Mouse (Mus musculus) gastrocnemius, postnatal 4 days (tissue): ENCODE results near the gene Sorcs1. TPM values are rescaled to one million over a fixed set of nuclear protein-coding genes. Genes with fewer than 3 reads are reported as not detected.

Source experiments
- DNase-seq, 2 experiments: peaks; one replicate each; pipeline ENCODE4 v3.0.0; 2021 to 2022; ENCODE audit warnings: low spot score in 2 of 2, mixed read lengths in 2 of 2
- total RNA-seq, 2 experiments: library from RNA; stranded (reverse); gene quantifications; 2 replicates each; pipeline ENCODE4 v1.2.3; 2021

Sorcs1 gene
- total RNA-seq, 2 experiments from 2014 or later = 1.6 to 2.4 TPM

DNA sequence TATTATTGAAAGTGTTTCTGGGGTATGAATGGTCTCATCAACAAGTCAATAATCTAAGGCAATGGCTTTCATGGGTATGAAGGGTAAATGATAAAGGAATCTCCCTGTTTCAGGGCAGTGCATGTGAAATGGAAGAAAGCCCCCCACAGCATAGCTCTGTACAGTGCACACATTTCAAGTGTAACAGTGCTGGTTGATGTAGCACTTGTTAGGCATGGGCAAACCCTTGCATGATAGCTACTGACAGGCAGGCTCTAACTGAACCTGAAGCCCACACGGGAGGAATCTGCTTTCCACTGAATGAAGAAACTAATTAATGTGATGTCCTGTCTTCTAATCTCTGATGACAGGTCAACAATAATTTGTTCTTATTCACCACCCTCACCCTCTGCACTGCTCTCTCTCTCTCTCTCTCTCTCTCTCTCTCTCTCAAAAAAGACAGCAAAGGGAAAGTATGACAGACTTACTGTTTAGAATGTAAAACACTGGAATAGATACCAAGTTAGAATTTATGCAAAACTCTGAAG, 108.7 kb downstream of the Sorcs1 start:
- no peak for DNase-seq

DNA sequence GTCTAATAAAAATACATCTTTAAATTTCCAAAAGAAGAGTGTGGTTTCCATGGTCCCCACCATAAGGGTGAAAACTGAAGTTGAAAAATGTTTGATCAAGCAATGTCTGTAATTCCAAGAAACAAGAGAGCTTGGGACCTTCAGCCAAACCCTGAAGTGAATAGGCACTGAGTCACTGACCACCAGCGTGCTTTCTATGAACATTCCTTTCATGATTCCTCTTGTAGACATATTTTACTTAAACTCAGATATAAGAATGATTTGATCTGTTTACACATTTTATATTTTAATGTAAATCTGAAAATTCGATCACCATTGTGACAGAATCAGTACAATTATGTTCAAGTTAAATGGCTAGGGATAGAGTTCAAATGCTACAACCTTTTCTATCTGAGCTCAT, 112.1 kb downstream of the Sorcs1 start:
- DNase-seq = no peak

DNA sequence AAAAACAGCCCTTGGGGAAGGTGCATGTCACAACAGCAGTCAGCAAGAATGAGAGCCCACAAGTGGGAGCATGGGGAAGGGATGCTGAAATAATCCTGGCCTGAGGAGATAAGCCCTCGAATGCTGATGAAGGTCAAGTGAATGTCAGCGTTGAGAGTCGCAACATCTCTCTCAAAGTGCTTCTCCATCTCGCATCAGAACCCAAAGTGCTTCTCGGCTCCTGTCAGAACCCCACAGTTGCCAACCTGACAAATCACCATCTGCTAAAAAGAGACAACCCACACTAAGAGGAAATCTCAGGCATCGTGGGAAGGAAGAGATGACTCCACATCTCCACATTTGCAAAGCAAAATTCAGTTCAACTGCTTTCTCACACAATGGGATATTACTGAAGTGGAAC, 119.7 kb downstream of the Sorcs1 start:
- DNase-seq = no peak

DNA sequence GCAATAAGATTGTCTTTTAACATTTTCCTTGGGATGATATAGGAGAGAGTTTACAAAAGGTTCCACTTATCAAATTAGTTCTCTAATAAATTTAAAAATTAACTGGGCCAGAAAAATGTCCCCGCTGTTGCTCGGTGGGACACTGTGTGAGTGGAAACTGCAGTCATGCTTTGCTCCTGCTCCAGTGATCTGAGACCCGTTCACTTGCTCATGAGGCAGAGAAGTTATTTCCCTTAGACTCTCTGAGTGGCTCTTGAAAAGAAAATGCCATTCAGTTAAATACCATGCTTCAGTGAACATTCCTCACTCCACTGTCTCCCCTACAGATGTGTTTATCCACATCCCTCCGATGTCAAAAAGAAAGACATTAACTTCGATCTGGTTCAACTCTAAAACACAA, 144.4 kb downstream of the Sorcs1 start:
- no peak for DNase-seq

DNA sequence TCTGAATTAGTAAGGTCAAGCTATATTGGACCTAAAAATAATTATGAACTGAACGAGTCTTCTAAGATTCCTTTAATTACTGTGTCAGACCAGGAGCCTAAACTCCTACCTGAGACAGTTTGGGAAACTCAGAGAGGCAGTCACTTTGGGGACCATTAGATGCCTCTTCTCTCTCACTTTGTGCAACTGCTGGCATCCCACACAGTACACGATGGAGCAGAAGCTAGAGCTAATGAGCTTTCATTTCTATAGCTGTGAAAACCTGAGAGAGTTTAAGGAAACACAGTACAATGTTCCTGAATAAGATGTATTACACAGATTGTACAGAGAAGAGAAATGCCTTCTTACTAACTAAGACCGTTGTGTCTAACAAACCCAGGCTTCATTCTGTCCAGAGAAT, 150.6 kb downstream of the Sorcs1 start:
- DNase-seq = no peak

DNA sequence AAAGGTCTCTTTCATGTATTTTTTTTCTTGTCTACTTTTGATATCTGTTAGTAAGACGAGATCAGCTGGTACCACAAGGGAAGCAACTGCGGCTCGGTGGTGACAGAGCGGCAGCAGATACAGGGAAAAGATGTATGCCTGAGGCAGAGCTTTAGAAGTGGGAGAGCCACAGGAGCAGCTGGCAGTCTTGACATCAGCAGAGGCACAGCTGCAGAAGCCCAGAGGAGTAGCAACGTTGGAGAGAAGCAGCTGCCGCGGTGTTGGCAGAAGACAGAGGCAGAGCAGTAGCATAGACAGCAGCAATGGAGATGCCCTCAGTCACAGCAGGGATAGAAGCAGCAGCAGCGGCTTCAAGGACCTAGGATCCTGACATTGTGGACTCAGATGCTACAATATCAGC, 152.4 kb downstream of the Sorcs1 start:
- peak in 1 of 2 experiments; percentile 16 for DNase-seq

DNA sequence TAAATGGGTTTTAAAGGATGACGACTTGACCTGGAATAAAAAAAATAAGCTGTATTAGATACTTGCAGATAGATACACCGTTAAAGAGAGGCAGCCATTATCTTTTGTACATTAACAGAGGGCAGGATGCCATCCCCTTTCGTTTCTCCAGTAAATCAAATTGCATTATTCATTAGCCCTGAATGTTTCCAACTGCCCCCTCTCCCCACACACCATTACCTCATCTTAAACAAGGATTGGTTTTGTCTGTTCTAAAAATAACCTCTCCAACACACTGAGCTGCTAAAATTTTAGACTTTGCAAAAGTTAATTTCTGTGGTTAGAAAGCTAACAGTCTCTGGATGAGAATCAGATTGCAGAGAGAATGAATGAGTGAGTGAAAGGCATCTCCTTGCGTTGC, 156.5 kb downstream of the Sorcs1 start:
- DNase-seq = no peak

DNA sequence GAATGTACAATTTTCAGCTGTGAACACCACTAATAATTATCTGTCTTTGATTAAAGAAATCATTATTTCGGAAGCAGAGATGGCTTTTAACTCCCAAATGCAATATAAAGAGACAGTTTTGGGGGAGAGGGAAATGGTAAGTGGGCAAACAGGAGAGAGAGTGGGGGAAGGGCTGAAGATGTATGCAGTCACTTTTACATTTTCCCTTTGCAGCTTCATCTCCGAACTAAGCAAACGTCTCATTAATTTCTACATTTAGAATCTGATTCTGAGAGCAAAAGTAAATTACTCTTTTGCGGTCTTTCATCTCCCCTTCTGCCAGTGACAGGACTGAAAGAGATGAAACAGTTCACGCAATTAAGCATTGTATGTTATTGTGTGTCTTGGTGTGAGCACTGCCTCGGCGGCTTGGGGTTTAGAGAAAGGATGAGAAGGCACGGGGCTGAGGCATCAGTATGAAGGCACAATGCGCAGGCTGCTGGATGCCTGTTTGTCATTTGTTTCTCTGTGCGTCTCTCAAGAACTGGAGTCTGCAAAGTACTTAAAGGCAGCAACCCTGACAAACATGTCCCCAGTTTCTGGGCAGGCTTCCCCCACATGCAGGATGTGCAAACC, 163.3 kb downstream of the Sorcs1 start:
- DNase-seq = no peak

DNA sequence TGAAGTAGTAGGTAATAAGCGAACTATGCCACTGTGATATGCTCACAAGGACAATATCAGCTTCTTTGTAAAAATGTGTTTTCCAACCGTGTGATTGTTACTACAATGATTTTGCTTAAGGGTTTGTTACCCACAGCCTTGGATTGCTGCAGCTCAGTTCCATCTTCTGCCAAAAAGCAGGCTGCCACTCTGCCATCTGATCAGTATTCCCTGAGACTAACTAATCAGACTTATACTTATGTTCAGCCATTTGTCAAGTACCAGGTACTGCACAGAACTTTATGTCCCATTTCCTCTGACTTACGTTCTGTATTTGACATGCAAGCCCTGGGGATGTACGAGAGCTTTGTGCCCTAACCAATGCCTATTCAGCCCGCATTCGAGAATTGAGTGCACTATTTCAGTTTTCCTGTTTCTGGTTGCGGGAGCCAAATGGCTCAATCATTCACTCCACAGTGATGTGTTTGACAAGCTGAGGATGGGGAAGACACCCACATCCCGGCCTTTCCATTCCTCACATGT, 164.1 kb downstream of the Sorcs1 start:
- DNase-seq = no peak

DNA sequence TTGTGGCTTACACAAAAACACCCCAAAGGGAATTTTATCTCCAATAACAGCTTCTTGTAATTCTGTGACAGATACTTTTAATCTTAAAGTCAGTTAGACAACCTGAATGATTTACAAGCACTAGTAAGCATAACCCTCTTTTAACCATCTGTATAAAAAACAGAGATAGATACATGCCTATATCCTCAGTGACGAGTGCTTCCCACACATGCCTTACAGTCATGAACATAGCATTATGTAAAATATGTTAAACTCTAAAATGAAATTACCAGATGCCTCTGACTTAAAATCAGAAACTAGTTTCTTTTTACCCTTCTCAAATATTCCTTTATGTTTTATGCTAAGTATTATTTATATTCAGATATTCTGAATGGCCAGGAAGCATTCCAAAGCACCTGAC, 175.6 kb downstream of the Sorcs1 start:
- DNase-seq = no peak

DNA sequence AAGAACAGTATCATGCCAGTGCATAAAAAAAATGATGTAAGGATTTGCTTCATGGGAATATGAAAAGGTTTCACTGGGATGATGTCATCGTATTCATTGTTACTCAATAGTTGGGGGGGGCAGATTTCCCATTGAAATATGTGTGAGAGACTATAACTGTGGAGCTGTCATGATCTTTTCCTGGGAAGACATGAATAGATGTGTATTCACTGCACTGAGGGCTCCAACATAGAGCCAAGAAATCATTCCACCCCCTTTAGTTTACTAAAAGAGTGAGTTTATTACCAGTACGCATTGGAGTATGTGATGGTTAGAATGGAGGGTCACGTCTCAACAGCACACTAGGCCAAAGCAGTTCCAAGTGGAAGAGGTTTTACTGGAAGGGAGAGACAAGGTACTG, 187.3 kb downstream of the Sorcs1 start:
- DNase-seq = no peak

DNA sequence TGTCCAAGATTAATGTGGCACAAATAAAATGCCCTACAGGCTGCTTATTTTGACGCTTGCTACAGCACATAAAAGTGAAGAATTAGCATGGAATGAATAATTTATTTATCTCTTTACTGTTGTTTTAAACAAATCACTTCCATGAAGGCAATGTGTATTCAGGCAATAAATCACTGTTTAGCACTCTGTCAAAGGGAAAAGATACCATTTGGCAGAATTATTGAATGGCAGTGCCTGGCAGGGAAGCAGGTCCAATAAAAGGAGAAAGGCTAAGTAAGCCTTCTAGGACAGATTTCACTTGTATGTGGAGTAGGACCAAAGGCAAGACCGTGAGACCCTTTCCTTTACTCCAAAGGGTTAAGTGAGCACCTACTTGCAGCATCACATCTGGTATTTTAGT, 187.7 kb downstream of the Sorcs1 start:
- no peak for DNase-seq

DNA sequence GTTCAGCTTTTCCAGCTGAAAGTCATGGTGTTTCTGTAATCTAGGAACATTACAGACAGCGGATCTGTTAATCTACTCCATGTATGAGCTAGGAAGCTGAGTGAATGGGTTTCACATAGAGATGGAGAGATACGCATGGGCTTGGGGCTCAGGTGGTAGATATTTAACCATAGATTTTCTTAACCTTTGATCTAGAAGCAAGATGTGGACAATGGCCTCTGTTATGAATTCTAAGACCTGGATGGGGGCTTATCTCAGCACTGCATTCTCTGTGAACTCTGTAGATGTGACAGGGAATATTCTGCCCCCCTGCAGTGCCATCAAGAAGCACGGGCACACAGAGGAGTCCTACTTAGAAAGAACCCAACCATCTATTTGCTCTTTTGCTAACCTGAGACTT, 188.7 kb downstream of the Sorcs1 start:
- DNase-seq = no peak

DNA sequence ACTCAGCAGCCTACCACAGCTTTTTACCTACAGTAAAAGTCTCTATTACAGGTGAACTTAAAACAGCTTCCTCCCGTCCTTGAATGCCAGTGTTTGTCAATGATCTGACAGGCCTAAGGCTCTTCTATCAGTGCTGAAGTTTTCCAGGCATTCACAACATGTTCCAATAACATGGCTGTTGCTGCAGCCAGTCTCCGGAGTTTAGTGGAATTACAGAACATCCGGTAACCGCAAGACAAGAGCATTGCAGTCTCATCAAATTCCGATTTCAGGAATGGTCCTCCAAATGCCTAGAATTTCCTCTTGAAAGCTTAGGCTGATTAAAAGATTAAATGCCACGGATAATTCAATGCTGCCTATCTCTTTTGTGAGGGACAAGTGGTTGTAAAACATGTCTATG, 190.0 kb downstream of the Sorcs1 start:
- no peak for DNase-seq

DNA sequence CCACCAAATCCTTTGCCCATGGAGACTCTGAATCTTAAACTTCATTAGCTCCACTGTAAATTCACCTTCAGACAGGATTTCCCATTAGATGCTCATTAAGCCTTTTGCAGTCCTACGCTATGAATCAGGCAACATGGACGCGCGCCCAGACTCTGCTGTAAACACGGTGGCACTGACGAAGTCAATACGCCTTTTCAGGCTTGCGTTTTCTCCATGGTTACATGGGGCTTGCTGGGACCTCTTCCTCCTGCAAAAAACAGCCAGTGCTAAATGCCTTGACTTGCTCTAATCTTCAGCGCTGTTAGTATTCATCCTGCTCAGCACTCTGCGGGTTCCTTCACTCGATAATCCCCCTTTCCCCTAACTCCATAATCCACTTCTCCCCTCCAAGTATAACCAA, 190.7 kb downstream of the Sorcs1 start:
- no peak for DNase-seq

DNA sequence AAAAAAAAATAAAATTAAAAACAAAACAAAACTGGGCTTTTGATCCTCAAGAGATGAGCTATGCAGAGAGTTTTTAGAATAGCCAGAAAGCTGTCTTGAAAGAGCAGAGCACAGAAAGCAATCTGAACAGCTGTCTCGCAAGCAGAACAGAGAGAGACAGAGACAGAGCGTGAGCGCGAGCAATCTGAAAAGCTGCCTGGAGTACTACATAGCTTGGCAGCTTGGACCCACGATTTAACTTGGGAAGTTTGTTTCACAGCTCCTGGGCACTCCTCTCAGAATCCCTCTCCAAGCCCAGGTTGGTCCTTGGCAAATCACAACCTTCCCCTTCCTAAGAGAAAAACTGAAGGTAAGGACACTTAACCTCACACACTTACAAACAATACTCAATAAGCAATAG, 192.1 kb downstream of the Sorcs1 start:
- no peak for DNase-seq

DNA sequence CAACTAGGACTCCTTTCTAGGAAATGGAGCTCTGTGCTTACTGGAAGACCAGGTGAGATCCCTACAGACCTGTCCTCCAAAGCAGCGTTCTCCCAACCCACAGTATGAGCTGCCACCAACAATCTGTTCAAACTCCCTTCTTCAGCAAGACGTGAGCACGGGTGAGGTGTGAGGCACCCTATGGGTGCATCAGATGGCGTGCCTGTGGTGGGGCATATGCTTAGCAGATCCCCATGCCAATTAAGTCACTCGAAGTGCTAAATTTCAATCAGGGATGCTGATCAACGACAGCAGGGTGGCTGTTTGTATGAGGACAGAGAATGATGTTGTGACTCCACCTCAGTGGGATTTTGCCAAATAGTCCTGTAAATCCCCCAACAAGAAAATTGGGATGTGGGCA, 201.7 kb downstream of the Sorcs1 start:
- no peak for DNase-seq

DNA sequence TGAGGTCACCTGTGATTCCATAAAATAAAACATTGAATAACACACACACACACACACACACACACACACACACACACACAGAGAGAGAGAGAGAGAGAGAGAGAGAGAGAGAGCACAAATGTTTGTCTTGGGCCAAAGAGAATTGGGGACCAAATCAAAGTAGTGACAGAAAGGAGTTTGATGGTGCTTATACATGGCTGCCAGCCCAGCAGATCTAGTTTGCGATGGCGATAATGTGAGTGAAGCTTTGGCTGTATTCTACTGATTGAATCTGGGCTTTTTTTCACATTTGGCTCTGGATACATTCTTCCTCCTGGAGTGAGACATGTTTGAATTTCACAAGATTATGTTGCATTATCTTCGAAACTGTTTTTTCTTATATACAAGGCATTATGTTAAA, 209.9 kb downstream of the Sorcs1 start:
- DNase-seq = no peak

DNA sequence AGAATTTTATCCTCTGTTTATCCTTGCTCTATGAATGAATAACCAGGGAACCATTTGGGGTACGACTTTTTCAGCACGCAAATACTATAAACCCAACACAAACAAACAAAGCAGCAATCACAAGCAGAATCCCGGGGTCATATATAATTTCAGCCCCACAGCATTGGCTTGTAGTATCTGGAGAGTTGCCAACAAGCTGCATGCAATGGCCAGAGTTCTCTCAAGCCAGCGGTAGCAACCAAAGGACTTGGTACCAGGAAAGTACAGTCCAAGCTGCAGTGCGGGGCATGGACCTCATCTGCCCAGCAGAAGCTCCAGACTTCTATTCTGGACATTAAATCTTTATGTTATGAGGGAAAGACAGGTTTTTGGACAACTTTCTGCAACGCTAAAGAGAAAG, 213.6 kb downstream of the Sorcs1 start:
- DNase-seq = no peak

DNA sequence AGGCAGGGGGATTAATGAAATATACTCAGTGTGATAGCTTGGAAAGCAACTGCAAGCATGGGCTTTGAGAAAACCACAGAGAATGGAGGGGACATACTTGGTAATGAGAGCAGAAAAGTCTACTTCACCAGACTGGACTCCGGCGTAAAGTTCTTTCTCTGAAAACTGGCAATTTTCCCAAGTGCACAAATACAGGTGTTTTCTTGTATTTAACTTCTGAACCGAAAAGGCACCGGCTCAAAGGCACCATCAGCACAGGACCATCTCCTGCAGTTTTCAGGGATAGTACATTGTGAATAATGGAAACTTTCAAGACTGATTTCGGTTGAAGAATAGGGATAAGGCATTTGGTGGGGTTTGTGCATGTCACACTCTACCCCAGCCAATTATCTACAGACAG, 219.9 kb downstream of the Sorcs1 start:
- no peak for DNase-seq

DNA sequence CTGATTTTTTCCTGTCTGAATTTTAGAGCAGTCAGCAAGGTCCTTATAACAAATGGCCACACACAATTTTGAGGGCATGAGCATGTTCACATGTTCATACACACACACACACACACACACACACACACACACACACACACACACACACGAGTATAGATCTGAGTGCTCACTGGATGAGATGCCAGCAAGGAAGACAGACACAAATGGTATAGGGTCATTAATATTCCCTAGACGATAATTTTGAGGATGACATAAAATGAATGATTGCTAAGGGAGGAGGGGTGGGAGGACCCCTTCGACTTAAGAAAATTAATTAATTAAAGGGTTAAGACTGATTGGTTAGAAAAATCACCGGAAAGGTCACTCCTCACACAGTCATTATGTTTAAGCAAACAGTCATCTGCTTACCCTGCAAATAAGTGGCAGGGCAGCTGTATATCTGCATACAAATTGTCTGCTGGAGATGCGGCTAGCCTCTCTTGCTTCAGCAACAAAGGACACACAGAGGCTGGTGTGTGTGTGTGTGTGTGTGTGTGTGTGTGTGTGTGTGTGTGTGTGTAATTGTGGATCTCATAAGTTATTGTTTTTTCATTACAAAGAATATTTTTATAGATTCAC, 221.1 kb downstream of the Sorcs1 start:
- DNase-seq = no peak

DNA sequence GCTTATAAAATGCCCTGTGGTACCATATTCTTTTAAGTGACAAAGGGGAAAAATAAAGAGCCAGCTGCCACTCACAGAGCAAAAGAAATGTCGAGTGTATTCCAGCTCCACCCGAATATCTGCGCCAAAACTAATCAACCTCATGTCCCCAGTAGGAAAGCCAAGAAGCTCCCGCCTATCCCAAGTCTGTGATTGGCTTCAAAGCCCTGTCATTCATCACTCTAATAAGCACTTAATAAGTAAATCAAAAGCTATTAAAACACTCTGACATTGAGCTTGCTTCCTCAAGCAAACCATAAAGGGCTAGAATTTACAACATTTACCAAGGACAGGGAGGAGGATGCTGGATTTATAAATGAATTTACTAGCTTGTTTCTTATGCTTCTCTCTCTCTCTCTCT, 237.3 kb downstream of the Sorcs1 start:
- no peak for DNase-seq
